Comparison of ENCODE assay signal across 11 mouse cellular contexts in genomic region chr19:45176269-45176668, GRCm38 (mm10). TPM values are rescaled to one million over a fixed set of nuclear protein-coding genes. Genes with fewer than 3 reads are reported as not detected.
DNase-seq lines count a peak whose midpoint lies in the region; ATAC-seq and TF ChIP-seq lines count a peak whose summit lies in the region.
"Had no signal": no experiment of that assay in that cellular context is flagged by ENCODE, and none has a peak within 500 bp of the region (broad histone marks: within the 10 kb centered on the region; RNA-seq: fewer than 3 reads in every experiment).

No protein-coding gene starts in this region.

- 9% methylated on average over 8 of the region's 8 CpGs for WGBS in spleen, adult 2 months
- 81% methylated on average over 8 of the region's 8 CpGs for WGBS in midbrain, embryonic 13.5 days
- 80% methylated on average over 8 of the region's 8 CpGs for WGBS in midbrain, embryonic 14.5 days

- TF ChIP-seq CTCF in spleen, adult 2 months (IDR thresholded peaks at IDR 0.05; ENCODE audit: extremely low read depth, insufficient read depth, insufficient read length, insufficient replicate concordance): no peak

- no peaks in the 10 kb centered on the region for H3K27me3 ChIP-seq in spleen, adult 2 months (ENCODE audit: control insufficient read depth, insufficient read depth, low read length)
- peaks cover 42% of the 10 kb centered on the region for H3K27me3 ChIP-seq in midbrain, embryonic 13.5 days
- no peaks in the 10 kb centered on the region; the same call in 1 of the 2 replicates for H3K27me3 ChIP-seq in midbrain, embryonic 14.5 days (ENCODE audit: control insufficient read depth, insufficient read depth, low read length)

- no peak overlapping the region for H3K4me3 ChIP-seq in spleen, adult 2 months (ENCODE audit: extremely low read depth, insufficient read depth, insufficient read length)
- H3K4me3 ChIP-seq in midbrain, embryonic 13.5 days (replicated peaks): no peak overlapping the region
- no peak overlapping the region for H3K4me3 ChIP-seq in midbrain, embryonic 14.5 days (replicated peaks; ENCODE audit: low read depth, low read length)
- H3K4me3 ChIP-seq: forebrain, embryonic 15.5 days; hindbrain, embryonic 13.5 days had no signal

- H3K4me2 ChIP-seq in midbrain, embryonic 13.5 days (replicated peaks): no peak overlapping the region
- H3K4me2 ChIP-seq in midbrain, embryonic 14.5 days (ENCODE audit: low read length): no peak overlapping the region
- H3K4me2 ChIP-seq: forebrain, embryonic 15.5 days had no signal

- ATAC-seq in common myeloid progenitor, adult 5-6 weeks (replicated peaks; ENCODE audit: low read depth, poor library complexity, severe bottlenecking): peak; percentile 87
- ATAC-seq in midbrain, embryonic 13.5 days: no peak
- ATAC-seq in midbrain, embryonic 14.5 days (ENCODE audit: low FRiP score, low TSS enrichment): no peak

- no peaks in the 10 kb centered on the region for H3K9me3 ChIP-seq in midbrain, embryonic 13.5 days
- H3K9me3 ChIP-seq in midbrain, embryonic 14.5 days (ENCODE audit: control insufficient read depth, low read length): no peaks in the 10 kb centered on the region
- H3K9me3 ChIP-seq: forebrain, embryonic 15.5 days; hindbrain, embryonic 13.5 days; midbrain, embryonic 15.5 days had no signal

- no peaks in the 10 kb centered on the region; the same call in 1 of the 2 replicates for H3K4me1 ChIP-seq in spleen, adult 2 months (ENCODE audit: control insufficient read depth, insufficient read depth, insufficient read length)
- 0 out of 2 replicates have a peak, but pooled peaks cover 4% of the 10 kb centered on the region for H3K4me1 ChIP-seq in midbrain, embryonic 13.5 days (replicated peaks)
- no peaks in the 10 kb centered on the region for H3K4me1 ChIP-seq in midbrain, embryonic 14.5 days (ENCODE audit: control insufficient read depth, insufficient read depth, low read length)

- H3K36me3 ChIP-seq in spleen, adult 2 months (ENCODE audit: control insufficient read depth, insufficient read depth, low read length): no peaks in the 10 kb centered on the region
- H3K36me3 ChIP-seq in midbrain, embryonic 13.5 days: no peaks in the 10 kb centered on the region
- no peaks in the 10 kb centered on the region for H3K36me3 ChIP-seq in midbrain, embryonic 14.5 days (ENCODE audit: control insufficient read depth, insufficient read depth, low read length)
- H3K36me3 ChIP-seq: forebrain, embryonic 15.5 days; hindbrain, embryonic 13.5 days; midbrain, embryonic 15.5 days had no signal

- H3K27ac ChIP-seq in spleen, adult 2 months (ENCODE audit: insufficient read depth, low read length): peak overlapping the region; percentile 10; the same call in 1 of the 2 replicates
- H3K27ac ChIP-seq in midbrain, embryonic 13.5 days: no peak overlapping the region
- H3K27ac ChIP-seq in midbrain, embryonic 14.5 days (replicated peaks; ENCODE audit: low read depth, low read length): no peak overlapping the region
- H3K27ac ChIP-seq: forebrain, embryonic 15.5 days; hindbrain, embryonic 13.5 days; midbrain, embryonic 15.5 days had no signal

- TF ChIP-seq POLR2A in spleen, adult 2 months (IDR thresholded peaks at IDR 0.05; ENCODE audit: low read depth, low read length): no peak

- no peak overlapping the region for H3K9ac ChIP-seq in midbrain, embryonic 13.5 days (replicated peaks)
- no peak overlapping the region for H3K9ac ChIP-seq in midbrain, embryonic 14.5 days (replicated peaks; ENCODE audit: low read length)
- H3K9ac ChIP-seq: forebrain, embryonic 15.5 days; hindbrain, embryonic 13.5 days; midbrain, embryonic 15.5 days had no signal

- DNase-seq in spleen, adult 2 months (ENCODE audit: low read depth in 1 of 2, low spot score in 2 of 2): no peak
- no peak for DNase-seq in spleen, adult 12 weeks (ENCODE audit: low spot score)
- DNase-seq in lung, postnatal 36 days: peak; percentile 45
- no peak for DNase-seq in midbrain, embryonic 14.5 days
- DNase-seq in ovary, adult 18-20 months (ENCODE audit: low spot score): no peak

RNA-seq across cellular contexts. Expression of gene Tlx1, which starts 25.8 kb away (rescaled TPM):
- polyA plus RNA-seq in spleen, adult 2 months (2012; rRNA removed): 37.3 and 51.1 TPM in 2 replicates
- total RNA-seq in common myeloid progenitor, adult 5-6 weeks (2017): not detected in 2 replicates
- polyA plus RNA-seq in midbrain, embryonic 13.5 days (2015; fragmentation: Nextera tagmentation; extraction: Ambion mirVana): 0.07 TPM in 1 of 2 replicates, not detected in the other
- polyA plus RNA-seq in midbrain, embryonic 14.5 days (2014; fragmentation: Nextera tagmentation; extraction: Ambion mirVana): not detected in 2 replicates
- total RNA-seq: layer of hippocampus, postnatal 14 days had no signal
- polyA plus RNA-seq: forebrain, embryonic 15.5 days; midbrain, embryonic 15.5 days had no signal

RNA-seq across cellular contexts. Expression of gene Lbx1, which starts 59.3 kb away (rescaled TPM):
- polyA plus RNA-seq in spleen, adult 2 months (2012; rRNA removed): not detected in 2 replicates
- not detected in 2 replicates for total RNA-seq in common myeloid progenitor, adult 5-6 weeks (2017)
- polyA plus RNA-seq in midbrain, embryonic 13.5 days (2015; fragmentation: Nextera tagmentation; extraction: Ambion mirVana): 0.13 TPM in 2 replicates
- polyA plus RNA-seq in midbrain, embryonic 14.5 days (2014; fragmentation: Nextera tagmentation; extraction: Ambion mirVana): 0.49 and 0.65 TPM in 2 replicates
- total RNA-seq: layer of hippocampus, postnatal 14 days had no signal
- polyA plus RNA-seq: forebrain, embryonic 15.5 days had no signal

Comparison
In these comparisons a context has a peak if more than half of its experiments do, and no peak if none do; other contexts are left out.
1. RNA of gene Tlx1, which starts 25.8 kb away (polyA plus RNA-seq): 37.3 to 51.1 TPM in spleen, adult 2 months; 0.07 TPM in midbrain, embryonic 13.5 days and not detected in midbrain, embryonic 14.5 days; every median in the first group is over 10 times any median in the second.